Mouse (Mus musculus): ENCODE measurements around the gene Vps33a. TPM values are rescaled to one million over a fixed set of nuclear protein-coding genes. Genes with fewer than 3 reads are reported as not detected.
"Not testable (repeated sequence)": the region's sequence is repeated elsewhere in the genome, so short reads cannot be mapped to it uniquely, and the experiment has no call there.

Vps33a gene
- polyA plus RNA-seq, 1 experiment from 2014 or later, result 41.2 TPM

GRCm38 (mm10) chr5:123523692-123524392 is 49.0 kb downstream of the Vps33a start, which contains the start of gene Diablo:
Diablo (minus strand) TSS chr5:123524176.
- Histone ChIP-seq H3K4me2 (replicated peaks) (peak within 1 kb of the TSS; percentile 94), H3K9me3 (no peaks in the 10 kb centered on the region), H3K4me1 (peaks cover 28% of the 10 kb centered on the region), H3K4me3 (peak within 1 kb of the TSS; percentile 81), H3K36me3 (peaks cover 16% of the 10 kb centered on the region), H3K27me3 (no peaks in the 10 kb centered on the region), H3K9ac (replicated peaks) (peak within 1 kb of the TSS; percentile 73), H3K27ac (replicated peaks) (peak within 1 kb of the TSS; percentile 85)
- under 1% methylated on average over 82 of the region's 82 CpGs for WGBS
- ATAC-seq (replicated peaks), result peak; percentile 98

GRCm38 (mm10) chr5:123522166-123522565 is 50.7 kb downstream of the Vps33a start:
- 92% methylated on average over 1 of the region's 1 CpGs for WGBS
- Histone ChIP-seq H3K9ac (replicated peaks) (no peak overlapping the region), H3K27me3 (no peaks in the 10 kb centered on the region), H3K9me3 (no peaks in the 10 kb centered on the region), H3K4me1 (peaks cover 28% of the 10 kb centered on the region), H3K4me3 (no peak overlapping the region), H3K36me3 (peaks cover 22% of the 10 kb centered on the region), H3K4me2 (replicated peaks) (no peak overlapping the region), H3K27ac (replicated peaks) (no peak overlapping the region)
- no peak for ATAC-seq (replicated peaks)

GRCm38 (mm10) chr5:123521621-123522020 is 51.2 kb downstream of the Vps33a start:
- Histone ChIP-seq H3K9ac (replicated peaks) (no peak overlapping the region), H3K4me1 (peaks cover 28% of the 10 kb centered on the region), H3K4me3 (no peak overlapping the region), H3K4me2 (replicated peaks) (no peak overlapping the region), H3K27me3 (no peaks in the 10 kb centered on the region), H3K9me3 (no peaks in the 10 kb centered on the region), H3K36me3 (peaks cover 23% of the 10 kb centered on the region), H3K27ac (replicated peaks) (no peak overlapping the region)
- ATAC-seq (replicated peaks), result no peak
- WGBS, result 100% methylated on average over 1 of the region's 1 CpGs

GRCm38 (mm10) chr5:123520666-123521065 is 52.2 kb downstream of the Vps33a start:
- no peak overlapping the region for H3K27ac ChIP-seq (replicated peaks)
- no peak overlapping the region for H3K4me3 ChIP-seq
- no peaks in the 10 kb centered on the region for H3K27me3 ChIP-seq
- WGBS, result 89% methylated on average over 9 of the region's 9 CpGs
- no peak overlapping the region for H3K4me2 ChIP-seq (replicated peaks)
- no peak overlapping the region for H3K9ac ChIP-seq (replicated peaks)
- peaks cover 28% of the 10 kb centered on the region for H3K4me1 ChIP-seq
- peaks cover 33% of the 10 kb centered on the region for H3K36me3 ChIP-seq
- no peaks in the 10 kb centered on the region for H3K9me3 ChIP-seq
- ATAC-seq (replicated peaks), result no peak

- Histone ChIP-seq H3K27me3 (no peaks in the 10 kb centered on the region), H3K4me2 (replicated peaks) (no peak overlapping the region), H3K4me1 (no peaks in the 10 kb centered on the region), H3K27ac (replicated peaks) (no peak overlapping the region), H3K4me3 (no peak overlapping the region), H3K36me3 (peaks cover 40% of the 10 kb centered on the region), H3K9me3 (no peaks in the 10 kb centered on the region), H3K9ac (replicated peaks) (no peak overlapping the region)
- 94% methylated on average over 5 of the region's 5 CpGs for WGBS
- ATAC-seq (replicated peaks), result no peak
These were observed 58.0 kb downstream of the Vps33a start for GRCm38 (mm10) chr5:123514871-123515270.

GRCm38 (mm10) chr5:123512102-123512501 is 60.7 kb downstream of the Vps33a start:
- no peak overlapping the region for H3K27ac ChIP-seq (replicated peaks)
- no peak overlapping the region for H3K4me3 ChIP-seq
- no peak overlapping the region for H3K4me2 ChIP-seq (replicated peaks)
- 84% methylated on average over 3 of the region's 3 CpGs for WGBS
- ATAC-seq (replicated peaks), result no peak
- H3K36me3 ChIP-seq, result peaks cover 22% of the 10 kb centered on the region
- peaks cover 18% of the 10 kb centered on the region for H3K4me1 ChIP-seq
- H3K9ac ChIP-seq (replicated peaks), result no peak overlapping the region
- no peaks in the 10 kb centered on the region for H3K27me3 ChIP-seq
- no peaks in the 10 kb centered on the region for H3K9me3 ChIP-seq

GRCm38 (mm10) chr5:123511426-123511825 is 61.4 kb downstream of the Vps33a start:
- peaks cover 15% of the 10 kb centered on the region for H3K36me3 ChIP-seq
- not testable (repeated sequence) for H3K4me3 ChIP-seq; H3K9me3 ChIP-seq; H3K27me3 ChIP-seq; H3K9ac ChIP-seq (replicated peaks); ATAC-seq (replicated peaks); H3K4me2 ChIP-seq (replicated peaks); H3K27ac ChIP-seq (replicated peaks)
- H3K4me1 ChIP-seq, result peaks cover 18% of the 10 kb centered on the region
- WGBS, result 74% methylated on average over 3 of the region's 3 CpGs

GRCm38 (mm10) chr5:123510160-123510559 is 62.7 kb downstream of the Vps33a start, which contains the start of gene B3gnt4:
B3gnt4 (plus strand) TSS chr5:123510460.
- Histone ChIP-seq H3K36me3 (peaks cover 2% of the 10 kb centered on the region), H3K4me3 (0 out of 2 replicates have a peak within 1 kb of the TSS, but pooled peaks have one; percentile 90), H3K4me1 (peaks cover 18% of the 10 kb centered on the region), H3K4me2 (replicated peaks) (peak within 1 kb of the TSS; percentile 87; the same call in 1 of the 2 replicates), H3K9me3 (no peaks in the 10 kb centered on the region), H3K27me3 (no peaks in the 10 kb centered on the region), H3K9ac (replicated peaks) (no peak within 1 kb of the TSS), H3K27ac (replicated peaks) (no peak within 1 kb of the TSS)
- ATAC-seq (replicated peaks), result no peak
- WGBS, result 87% methylated on average over 5 of the region's 5 CpGs

- Histone ChIP-seq H3K4me2 (replicated peaks) (peak overlapping the region; percentile 87), H3K27me3 (no peaks in the 10 kb centered on the region), H3K36me3 (peaks cover 2% of the 10 kb centered on the region), H3K27ac (replicated peaks) (no peak overlapping the region), H3K4me1 (peaks cover 18% of the 10 kb centered on the region), H3K9me3 (no peaks in the 10 kb centered on the region), H3K9ac (replicated peaks) (peak overlapping the region; percentile 79), H3K4me3 (peak overlapping the region; percentile 90)
- WGBS, result 4% methylated on average over 12 of the region's 12 CpGs
- no peak for ATAC-seq (replicated peaks)
These were observed 63.9 kb downstream of the Vps33a start for GRCm38 (mm10) chr5:123508921-123509320.

- WGBS, result under 1% methylated on average over 59 of the region's 59 CpGs
- Histone ChIP-seq H3K27ac (replicated peaks) (0 out of 2 replicates have a peak overlapping the region, but pooled peaks have one; percentile 21), H3K9me3 (no peaks in the 10 kb centered on the region), H3K36me3 (peaks cover 2% of the 10 kb centered on the region), H3K4me1 (peaks cover 18% of the 10 kb centered on the region), H3K27me3 (no peaks in the 10 kb centered on the region), H3K4me3 (peak overlapping the region; percentile 90), H3K4me2 (replicated peaks) (peak overlapping the region; percentile 87), H3K9ac (replicated peaks) (peak overlapping the region; percentile 79)
- ATAC-seq (replicated peaks), result peak; percentile 87
These were observed 64.7 kb downstream of the Vps33a start for GRCm38 (mm10) chr5:123507936-123508723.

GRCm38 (mm10) chr5:123501973-123502372 is 70.9 kb downstream of the Vps33a start:
- Histone ChIP-seq H3K27ac (replicated peaks) (no peak overlapping the region), H3K36me3 (no peaks in the 10 kb centered on the region), H3K27me3 (no peaks in the 10 kb centered on the region), H3K4me2 (replicated peaks) (no peak overlapping the region), H3K9me3 (no peaks in the 10 kb centered on the region), H3K4me1 (peaks cover 11% of the 10 kb centered on the region), H3K4me3 (no peak overlapping the region), H3K9ac (replicated peaks) (no peak overlapping the region)
- ATAC-seq (replicated peaks), result no peak
- 73% methylated on average over 4 of the region's 4 CpGs for WGBS

- no peak for ATAC-seq (replicated peaks)
- Histone ChIP-seq H3K36me3 (no peaks in the 10 kb centered on the region), H3K9ac (replicated peaks) (no peak overlapping the region), H3K9me3 (no peaks in the 10 kb centered on the region), H3K27ac (replicated peaks) (no peak overlapping the region), H3K4me1 (peaks cover 11% of the 10 kb centered on the region), H3K27me3 (no peaks in the 10 kb centered on the region), H3K4me2 (replicated peaks) (no peak overlapping the region), H3K4me3 (no peak overlapping the region)
- 52% methylated on average over 4 of the region's 4 CpGs for WGBS
These were observed 73.1 kb downstream of the Vps33a start for GRCm38 (mm10) chr5:123499717-123500116.

All from forebrain, embryonic 15.5 days (tissue).